Mouse (Mus musculus): ENCODE measurements around the gene Farp1. TPM values are rescaled to one million over a fixed set of nuclear protein-coding genes. Genes with fewer than 3 reads are reported as not detected.

The Farp1 gene
- polyA plus RNA-seq, 1 experiment from 2014 or later, result 40.9 TPM

DNA sequence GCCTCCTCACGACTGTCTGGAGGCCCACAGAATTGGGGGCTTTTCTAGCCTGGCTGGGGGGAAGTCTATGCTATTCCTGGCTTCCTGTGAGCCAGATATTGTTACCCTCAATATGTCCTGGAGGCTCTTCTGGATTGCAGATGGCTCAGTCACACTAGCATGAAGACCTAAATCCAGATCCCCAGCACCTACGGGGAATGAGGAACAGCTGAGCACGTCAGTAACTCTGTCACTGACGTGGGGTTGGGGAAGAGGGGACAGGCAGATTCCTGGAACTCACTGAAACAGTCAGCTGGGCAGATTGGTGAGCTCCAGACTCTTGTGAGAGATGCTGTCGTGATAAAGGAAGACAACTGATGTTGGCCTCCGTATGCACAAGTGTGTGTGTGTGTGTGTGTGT, 181.7 kb downstream of the Farp1 start:
- Histone ChIP-seq H3K4me1 (peaks cover 25% of the 10 kb centered on the region), H3K4me3 (no peak overlapping the region), H3K27ac (peak overlapping the region; percentile 58; the same call in 1 of the 2 replicates), H3K9me3 (no peaks in the 10 kb centered on the region), H3K9ac (no peak overlapping the region), H3K4me2 (replicated peaks) (no peak overlapping the region), H3K27me3 (no peaks in the 10 kb centered on the region), H3K36me3 (peaks cover 29% of the 10 kb centered on the region)
- no peak; the same call in 1 of the 2 replicates for ATAC-seq (ENCODE audit: low FRiP score, low read depth)
- WGBS, result 54% methylated on average over 6 of the region's 6 CpGs

GRCm38 (mm10) chr14:121218620-121219019, 183.6 kb downstream of the Farp1 start:
- Histone ChIP-seq H3K36me3 (peaks cover 34% of the 10 kb centered on the region), H3K9ac (no peak overlapping the region), H3K4me3 (no peak overlapping the region), H3K4me1 (peaks cover 20% of the 10 kb centered on the region), H3K9me3 (no peaks in the 10 kb centered on the region), H3K27ac (no peak overlapping the region; the same call in 1 of the 2 replicates), H3K4me2 (replicated peaks) (no peak overlapping the region), H3K27me3 (no peaks in the 10 kb centered on the region)
- 83% methylated on average over 7 of the region's 7 CpGs for WGBS
- ATAC-seq (ENCODE audit: low FRiP score, low read depth), result no peak

- no peaks in the 10 kb centered on the region for H3K27me3 ChIP-seq
- H3K27ac ChIP-seq, result no peak overlapping the region; the same call in 1 of the 2 replicates
- peaks cover 40% of the 10 kb centered on the region for H3K36me3 ChIP-seq
- H3K9me3 ChIP-seq, result no peaks in the 10 kb centered on the region
- H3K4me3 ChIP-seq, result no peak overlapping the region
- no peak overlapping the region for H3K9ac ChIP-seq
- H3K4me2 ChIP-seq (replicated peaks), result no peak overlapping the region
- 86% methylated on average over 10 of the region's 10 CpGs for WGBS
- H3K4me1 ChIP-seq, result peaks cover 19% of the 10 kb centered on the region
- ATAC-seq (ENCODE audit: low FRiP score, low read depth), result no peak
Measured at GRCm38 (mm10) chr14:121219226-121220039, 184.4 kb downstream of the Farp1 start.

DNA sequence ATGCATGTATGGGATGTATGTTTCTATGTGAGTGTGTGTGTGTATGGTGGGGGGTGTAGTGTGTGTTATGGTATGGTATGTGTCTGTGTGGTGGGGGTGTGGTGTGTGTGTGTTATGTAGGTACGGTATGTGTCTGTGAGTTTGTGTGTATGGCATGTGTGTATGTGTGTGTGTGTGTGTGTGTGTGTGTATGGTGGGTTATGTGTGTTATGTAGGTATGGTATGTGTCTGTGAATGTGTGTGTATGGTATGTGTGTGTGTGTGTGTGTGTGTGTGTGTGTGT, 185.0 kb downstream of the Farp1 start:
- no peak overlapping the region for H3K4me3 ChIP-seq
- H3K36me3 ChIP-seq, result peaks cover 45% of the 10 kb centered on the region
- no peaks in the 10 kb centered on the region for H3K9me3 ChIP-seq
- ATAC-seq (ENCODE audit: low FRiP score, low read depth), result peak; percentile 30; the same call in 1 of the 2 replicates
- no peak overlapping the region for H3K9ac ChIP-seq
- peaks cover 19% of the 10 kb centered on the region for H3K4me1 ChIP-seq
- H3K27ac ChIP-seq, result no peak overlapping the region
- no peak overlapping the region for H3K4me2 ChIP-seq (replicated peaks)
- H3K27me3 ChIP-seq, result no peaks in the 10 kb centered on the region
- 94% methylated on average over 1 of the region's 1 CpGs for WGBS

DNA sequence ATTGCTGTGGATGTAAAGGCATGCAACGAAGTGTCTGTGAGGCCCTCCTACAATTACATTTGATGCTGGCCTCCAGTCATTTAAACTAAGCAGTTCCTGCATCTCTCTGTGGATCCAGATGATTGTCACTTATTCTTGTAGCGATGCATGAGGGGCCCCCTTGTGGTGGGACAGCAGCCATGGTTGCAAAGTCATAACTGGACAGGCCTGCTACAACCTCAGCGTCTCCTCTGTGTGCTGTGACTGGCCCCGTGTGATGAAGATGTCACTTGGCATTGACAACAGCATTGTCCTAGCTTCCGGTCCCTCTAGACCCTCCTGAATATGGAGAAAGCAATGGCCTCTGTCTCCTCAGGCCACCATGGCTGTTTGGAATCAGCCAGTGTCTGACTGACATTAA, 185.7 kb downstream of the Farp1 start:
- H3K9me3 ChIP-seq, result no peaks in the 10 kb centered on the region
- no peak for ATAC-seq (ENCODE audit: low FRiP score, low read depth)
- H3K27ac ChIP-seq, result no peak overlapping the region
- no peak overlapping the region for H3K9ac ChIP-seq
- peaks cover 45% of the 10 kb centered on the region for H3K36me3 ChIP-seq
- H3K4me3 ChIP-seq, result no peak overlapping the region
- peaks cover 23% of the 10 kb centered on the region for H3K4me1 ChIP-seq
- H3K4me2 ChIP-seq (replicated peaks), result no peak overlapping the region
- no peaks in the 10 kb centered on the region for H3K27me3 ChIP-seq
- 82% methylated on average over 5 of the region's 5 CpGs for WGBS

DNA sequence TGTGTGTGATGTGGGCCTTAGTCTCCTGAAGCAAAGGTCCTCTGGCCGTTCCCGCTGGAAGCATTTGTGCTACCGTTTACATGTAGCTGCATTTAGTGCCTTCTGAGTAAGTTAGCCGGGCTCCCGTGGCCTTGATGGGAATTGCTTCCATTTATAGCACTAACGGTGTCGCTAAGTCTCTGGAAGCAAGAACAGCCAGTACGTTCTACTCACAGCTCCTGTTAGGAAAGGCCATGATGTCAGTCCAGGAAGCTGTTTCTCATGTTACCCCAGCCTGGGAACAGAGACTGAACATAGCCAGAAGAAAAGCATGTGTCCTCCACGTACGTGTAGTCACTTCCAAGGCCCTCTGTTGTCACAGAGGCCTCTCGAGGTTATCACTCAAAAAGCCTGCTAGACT, 190.8 kb downstream of the Farp1 start:
- Histone ChIP-seq H3K9me3 (no peaks in the 10 kb centered on the region), H3K9ac (no peak overlapping the region), H3K36me3 (peaks cover 70% of the 10 kb centered on the region), H3K4me3 (no peak overlapping the region), H3K4me1 (peaks cover 21% of the 10 kb centered on the region), H3K4me2 (replicated peaks) (no peak overlapping the region), H3K27me3 (no peaks in the 10 kb centered on the region), H3K27ac (peak overlapping the region; percentile 58)
- WGBS, result 39% methylated on average over 11 of the region's 11 CpGs
- no peak; the same call in 1 of the 2 replicates for ATAC-seq (ENCODE audit: low FRiP score, low read depth)

GRCm38 (mm10) chr14:121229036-121229773, 194.2 kb downstream of the Farp1 start:
- 93% methylated on average over 9 of the region's 9 CpGs for WGBS
- no peak overlapping the region for H3K27ac ChIP-seq
- no peaks in the 10 kb centered on the region for H3K9me3 ChIP-seq
- no peaks in the 10 kb centered on the region for H3K27me3 ChIP-seq
- peaks cover 73% of the 10 kb centered on the region for H3K36me3 ChIP-seq
- H3K4me3 ChIP-seq, result no peak overlapping the region
- H3K4me1 ChIP-seq, result peaks cover 21% of the 10 kb centered on the region
- no peak overlapping the region for H3K4me2 ChIP-seq (replicated peaks)
- no peak overlapping the region for H3K9ac ChIP-seq
- ATAC-seq (ENCODE audit: low FRiP score, low read depth), result no peak

GRCm38 (mm10) chr14:121231232-121231631, 196.2 kb downstream of the Farp1 start:
- no peaks in the 10 kb centered on the region for H3K27me3 ChIP-seq
- H3K4me2 ChIP-seq (replicated peaks), result no peak overlapping the region
- no peaks in the 10 kb centered on the region for H3K9me3 ChIP-seq
- H3K27ac ChIP-seq, result no peak overlapping the region
- H3K4me3 ChIP-seq, result no peak overlapping the region
- H3K36me3 ChIP-seq, result peaks cover 77% of the 10 kb centered on the region
- ATAC-seq (ENCODE audit: low FRiP score, low read depth), result no peak
- 95% methylated on average over 8 of the region's 8 CpGs for WGBS
- H3K4me1 ChIP-seq, result peaks cover 3% of the 10 kb centered on the region
- no peak overlapping the region for H3K9ac ChIP-seq

DNA sequence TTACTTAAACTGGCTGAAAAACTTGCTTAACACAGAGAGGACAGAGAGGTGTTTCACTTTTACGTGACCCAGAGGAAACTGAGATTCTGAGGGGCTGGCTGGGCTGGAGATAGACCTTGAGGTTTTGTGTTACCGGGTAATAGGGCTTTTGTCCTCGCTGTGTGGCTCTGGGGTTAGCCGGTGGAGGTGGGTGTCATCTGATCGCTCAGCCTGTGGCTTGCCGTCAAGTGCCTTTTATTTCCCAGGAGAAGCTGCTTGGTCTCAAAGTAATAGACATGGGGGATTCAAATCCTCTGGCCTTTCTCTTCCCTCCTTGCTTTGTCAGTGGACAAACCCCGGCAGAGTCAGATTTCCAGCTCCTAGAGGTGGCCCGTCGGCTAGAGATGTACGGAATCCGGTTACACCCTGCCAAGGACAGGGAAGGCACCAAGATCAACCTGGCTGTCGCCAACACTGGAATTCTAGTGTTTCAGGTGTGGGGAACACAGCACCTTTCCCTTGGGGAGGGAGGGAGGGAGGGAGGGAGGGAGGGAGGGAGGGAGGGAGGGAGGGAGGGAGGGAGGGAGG, 199.8 kb downstream of the Farp1 start:
- Histone ChIP-seq H3K9ac (no peak overlapping the region), H3K27ac (0 out of 2 replicates have a peak overlapping the region, but pooled peaks have one; percentile 1), H3K9me3 (no peaks in the 10 kb centered on the region), H3K36me3 (peaks cover 87% of the 10 kb centered on the region), H3K4me2 (replicated peaks) (no peak overlapping the region), H3K4me3 (no peak overlapping the region), H3K4me1 (no peaks in the 10 kb centered on the region), H3K27me3 (no peaks in the 10 kb centered on the region)
- 50% methylated on average over 12 of the region's 12 CpGs for WGBS
- ATAC-seq (ENCODE audit: low FRiP score, low read depth), result no peak

DNA sequence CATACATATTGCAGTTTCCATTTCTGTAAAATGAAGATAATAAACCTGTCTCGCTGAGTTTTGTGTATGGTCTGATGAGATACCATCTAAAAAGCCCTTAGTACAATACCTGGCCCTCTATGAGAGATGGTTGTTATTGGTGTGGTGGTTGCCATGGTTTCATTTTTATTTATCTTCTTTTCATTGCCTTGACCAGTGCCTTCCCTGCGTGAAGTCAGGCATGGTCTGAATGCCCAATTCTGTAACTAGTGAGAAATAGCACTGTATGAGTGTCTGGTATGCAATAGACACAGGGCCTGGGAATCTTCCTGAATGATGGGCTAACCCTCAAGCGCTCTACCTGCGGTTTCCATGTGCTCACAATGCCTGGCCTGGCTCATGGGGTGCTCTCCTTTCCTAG, 201.7 kb downstream of the Farp1 start:
- H3K4me3 ChIP-seq, result no peak overlapping the region
- no peak overlapping the region for H3K9ac ChIP-seq
- no peaks in the 10 kb centered on the region for H3K9me3 ChIP-seq
- H3K27ac ChIP-seq, result no peak overlapping the region
- no peak for ATAC-seq (ENCODE audit: low FRiP score, low read depth)
- no peaks in the 10 kb centered on the region for H3K27me3 ChIP-seq
- no peaks in the 10 kb centered on the region for H3K4me1 ChIP-seq
- no peak overlapping the region for H3K4me2 ChIP-seq (replicated peaks)
- H3K36me3 ChIP-seq, result peaks cover 90% of the 10 kb centered on the region
- WGBS, result 95% methylated on average over 4 of the region's 4 CpGs

DNA sequence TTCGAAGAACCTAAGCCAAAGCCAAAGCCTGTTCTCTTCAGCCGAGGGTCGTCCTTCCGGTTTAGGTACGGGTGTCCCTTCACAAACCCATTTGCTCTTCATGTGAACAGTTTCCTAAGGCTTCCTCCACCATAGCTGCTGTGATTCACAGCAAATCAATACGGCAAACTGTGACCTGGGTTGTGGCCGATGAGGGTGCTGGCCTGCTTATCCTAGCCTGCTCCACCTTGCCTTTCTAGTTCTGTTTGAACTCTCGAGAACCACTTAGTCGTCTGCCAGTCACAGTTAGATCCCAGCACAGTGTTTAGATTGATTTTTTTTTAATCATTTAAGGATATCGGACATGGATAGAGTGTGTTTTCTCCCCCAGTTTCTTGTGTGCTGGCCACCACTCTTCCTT, 203.7 kb downstream of the Farp1 start:
- no peak for ATAC-seq (ENCODE audit: low FRiP score, low read depth)
- Histone ChIP-seq H3K4me2 (replicated peaks) (no peak overlapping the region), H3K4me1 (no peaks in the 10 kb centered on the region), H3K27ac (no peak overlapping the region), H3K4me3 (no peak overlapping the region), H3K27me3 (no peaks in the 10 kb centered on the region), H3K36me3 (peaks cover 90% of the 10 kb centered on the region), H3K9ac (no peak overlapping the region), H3K9me3 (no peaks in the 10 kb centered on the region)
- 93% methylated on average over 10 of the region's 10 CpGs for WGBS

DNA sequence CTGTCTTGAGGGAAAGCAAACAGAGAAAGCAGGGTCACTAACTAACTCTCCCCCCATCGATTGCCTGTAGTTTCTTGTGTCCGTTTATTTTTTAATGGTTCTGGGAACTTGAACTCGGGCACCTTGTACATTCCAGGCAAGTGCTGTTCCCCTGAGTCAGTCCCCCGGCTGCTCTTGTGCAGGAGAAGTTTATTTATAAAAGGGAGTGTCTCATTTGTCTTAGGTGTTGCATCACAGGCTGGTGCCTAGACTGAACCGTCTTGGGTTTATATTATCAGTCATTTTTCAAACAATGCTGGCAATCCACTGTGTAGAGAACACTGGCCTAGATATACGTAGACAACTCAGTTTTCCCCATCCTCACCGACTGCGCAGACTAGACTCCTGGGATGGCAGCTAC, 204.4 kb downstream of the Farp1 start:
- no peak overlapping the region for H3K4me3 ChIP-seq
- H3K27me3 ChIP-seq, result no peaks in the 10 kb centered on the region
- H3K4me1 ChIP-seq, result peaks cover 4% of the 10 kb centered on the region; the same call in 1 of the 2 replicates
- H3K36me3 ChIP-seq, result peaks cover 90% of the 10 kb centered on the region
- no peak overlapping the region for H3K4me2 ChIP-seq (replicated peaks)
- WGBS, result 86% methylated on average over 8 of the region's 8 CpGs
- no peak overlapping the region for H3K27ac ChIP-seq
- no peaks in the 10 kb centered on the region for H3K9me3 ChIP-seq
- H3K9ac ChIP-seq, result no peak overlapping the region
- ATAC-seq (ENCODE audit: low FRiP score, low read depth), result no peak
